Mouse (Mus musculus): ENCODE data around the gene Lrrc9.
A peak's percentile ranks its signal among the peaks of the same experiment; 100 is the strongest.

The Lrrc9 gene

DNA sequence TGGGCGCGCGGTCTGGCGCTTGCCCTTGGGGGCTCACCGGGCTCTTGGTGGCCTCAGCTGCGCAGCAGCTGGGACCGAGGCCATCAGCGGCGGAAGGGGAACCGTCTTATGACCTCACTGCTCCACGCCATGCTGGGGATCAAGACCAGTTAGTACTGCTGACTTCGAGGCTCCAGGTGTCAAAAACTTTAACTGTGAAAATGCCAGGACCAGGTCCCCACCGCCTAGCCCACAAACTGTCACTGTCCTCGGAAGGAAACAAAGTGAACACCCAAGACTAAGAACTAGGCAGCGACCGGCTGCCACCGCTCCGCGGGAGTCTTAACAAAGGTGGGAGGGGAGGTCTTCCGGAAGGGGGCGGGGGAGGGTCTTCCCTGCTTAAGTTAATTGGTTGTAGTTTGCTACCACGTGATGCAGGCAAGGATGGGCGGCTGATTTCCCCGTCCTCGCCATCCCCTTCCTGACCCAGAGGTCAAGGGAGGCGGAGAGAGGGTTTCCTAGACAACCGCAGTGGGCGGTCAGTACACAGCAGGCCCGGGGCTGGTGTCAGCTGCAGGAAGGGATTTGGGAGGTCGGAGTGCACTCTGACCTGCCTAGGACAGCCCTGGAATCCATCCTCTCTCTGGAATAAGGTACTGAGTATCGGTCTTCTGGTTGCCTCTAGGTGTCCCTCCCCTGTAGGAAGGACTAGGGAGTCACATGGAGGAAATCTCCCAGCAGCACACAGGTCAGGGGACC lies at the start of gene Lrrc9:
TSS of gene Lrrc9 (plus strand) at position 28 of the 738 bp plus-strand sequence.
- peak; percentile 98 for DNase-seq (ENCODE audit: low spot score)

DNA sequence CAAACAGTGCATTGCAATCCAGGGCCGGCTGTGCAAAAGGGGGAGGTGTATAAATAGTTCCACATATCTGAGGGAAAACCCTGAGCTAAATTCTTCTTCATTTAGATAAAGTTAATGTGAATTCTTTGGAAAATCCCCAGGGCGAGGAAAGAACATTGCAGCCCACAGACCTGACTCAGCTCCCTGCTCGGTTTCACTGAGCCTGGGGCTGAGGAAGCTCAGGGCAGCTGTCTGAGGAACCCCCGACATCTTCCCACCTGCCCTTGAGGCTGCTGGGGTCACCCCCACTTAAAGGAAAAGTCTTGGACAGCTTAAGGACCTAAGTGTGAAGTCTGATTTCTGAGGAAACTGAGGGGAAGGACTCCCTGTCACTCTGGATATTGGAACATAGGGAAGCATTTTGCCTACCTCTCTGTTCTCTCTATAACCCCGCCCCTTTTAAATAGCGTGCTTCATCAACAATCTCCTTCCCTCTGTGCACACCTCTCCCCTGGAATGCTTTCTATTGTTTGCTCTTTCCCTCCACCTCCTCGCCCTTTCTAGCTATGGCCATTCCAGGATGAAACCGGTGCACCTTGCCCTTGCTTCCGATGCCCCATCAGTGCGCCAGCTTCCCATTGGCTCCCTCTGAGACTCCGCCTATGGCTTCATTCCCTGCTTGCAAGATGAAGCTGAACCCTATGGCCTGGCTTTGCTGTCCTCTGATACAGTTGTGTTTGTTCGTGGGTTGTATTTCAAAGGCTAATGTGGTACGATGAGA lies 48.4 kb upstream of the Lrrc9 start:
- DNase-seq (ENCODE audit: low spot score), result no peak

- no peak for DNase-seq (ENCODE audit: low spot score)
Observed at GRCm38 (mm10) chr12:72405031-72405430, 36.6 kb upstream of the Lrrc9 start.

GRCm38 (mm10) chr12:72407146-72407545 lies 34.5 kb upstream of the Lrrc9 start:
- DNase-seq (ENCODE audit: low spot score), result peak; percentile 24

GRCm38 (mm10) chr12:72407721-72408110 lies 34.0 kb upstream of the Lrrc9 start:
- DNase-seq (ENCODE audit: low spot score), result peak; percentile 48

- DNase-seq (ENCODE audit: low spot score), result peak; percentile 70
Observed at GRCm38 (mm10) chr12:72408111-72408891, 33.4 kb upstream of the Lrrc9 start.

DNA sequence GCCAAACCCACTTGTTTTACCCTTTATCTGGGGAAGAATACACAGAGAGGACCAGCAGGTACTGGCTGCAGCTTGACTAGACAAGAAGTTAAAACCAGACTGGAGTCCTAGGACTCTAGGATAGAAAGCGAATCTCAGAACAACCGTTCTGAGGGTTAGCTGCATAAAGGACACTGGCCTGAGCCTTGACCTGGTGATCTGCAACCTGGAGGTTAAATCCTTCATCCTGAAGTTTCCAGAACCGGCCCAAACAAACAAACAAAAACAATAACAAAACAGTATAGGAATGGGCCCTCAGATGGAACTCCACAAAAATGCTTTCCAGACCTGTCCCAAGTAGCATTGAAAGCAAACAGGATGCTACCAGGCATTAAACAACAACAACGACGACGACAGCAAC lies 32.7 kb upstream of the Lrrc9 start, which contains the start of gene Rtn1:
TSS of gene Rtn1 (minus strand) at position 101 of the 400 bp plus-strand sequence.
- DNase-seq (ENCODE audit: low spot score), result no peak

- peak; percentile 71 for DNase-seq (ENCODE audit: low spot score)
Observed at GRCm38 (mm10) chr12:72417762-72418161, 23.9 kb upstream of the Lrrc9 start.

- peak; percentile 43 for DNase-seq (ENCODE audit: low spot score)
Observed at GRCm38 (mm10) chr12:72422681-72423080, 19.0 kb upstream of the Lrrc9 start.

GRCm38 (mm10) chr12:72427722-72428126 lies 13.9 kb upstream of the Lrrc9 start:
- DNase-seq (ENCODE audit: low spot score), result peak; percentile 82

- DNase-seq (ENCODE audit: low spot score), result no peak
Observed at GRCm38 (mm10) chr12:72432209-72432608, 9.5 kb upstream of the Lrrc9 start.

DNA sequence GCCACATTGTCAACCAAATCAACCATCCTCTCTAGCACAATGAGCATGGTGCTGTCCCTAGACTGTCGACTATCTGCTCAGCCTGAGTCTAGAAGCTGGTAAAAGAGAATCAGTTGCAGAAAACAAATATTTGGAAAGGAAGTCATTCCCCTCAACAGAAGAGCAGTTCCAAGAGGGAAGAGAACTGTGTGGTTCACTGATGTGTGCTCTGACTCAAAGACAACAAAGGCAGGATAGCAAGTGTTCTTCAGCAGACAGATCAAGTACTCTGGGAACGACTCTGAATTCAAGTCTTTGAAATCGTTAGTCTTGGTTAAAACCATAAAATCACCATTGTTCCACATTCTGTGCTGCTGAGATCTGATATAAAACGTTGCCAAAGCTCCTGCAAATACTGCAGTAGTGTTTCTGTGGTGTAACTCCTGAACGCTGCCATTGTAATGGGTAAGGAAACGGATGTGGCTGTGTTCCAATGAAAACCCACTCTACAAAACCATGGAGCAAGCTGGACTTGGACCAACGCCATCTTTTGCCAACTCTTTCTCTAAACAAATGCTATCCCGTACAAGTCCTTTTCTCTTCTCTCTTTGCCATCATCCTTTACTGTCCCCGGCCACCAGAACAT lies 8.3 kb upstream of the Lrrc9 start:
- no peak for DNase-seq (ENCODE audit: low spot score)

DNA sequence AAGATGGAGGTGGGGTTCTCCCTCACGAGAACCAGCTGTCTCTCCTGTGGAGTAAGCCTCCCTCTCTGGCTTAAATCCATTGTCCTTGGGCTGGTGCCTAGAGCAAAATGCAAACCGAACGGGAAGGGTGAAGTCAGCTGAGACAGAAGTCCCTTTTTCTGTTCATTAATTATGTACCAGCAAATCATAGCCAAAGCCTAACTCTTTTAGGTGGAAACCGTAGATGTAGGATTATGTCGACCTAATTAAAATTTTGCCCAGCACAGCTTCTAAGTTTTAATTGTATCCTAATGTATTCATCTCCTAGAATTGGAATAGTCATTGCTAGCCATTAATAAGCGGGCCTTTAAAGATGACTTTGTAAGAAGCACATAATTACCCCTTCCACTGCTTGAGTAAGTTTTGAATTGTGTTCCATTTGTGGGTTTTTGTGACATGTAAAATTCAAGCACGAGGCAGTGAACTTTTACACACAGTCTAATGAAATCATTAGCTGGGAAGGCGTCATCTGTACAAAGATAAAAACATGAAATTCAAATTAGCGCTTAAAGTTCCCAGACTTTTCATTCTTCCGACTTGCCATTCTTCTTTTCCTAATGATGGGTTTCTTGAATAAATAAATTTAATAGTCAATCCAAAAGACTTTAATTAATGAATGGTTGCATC lies 3.9 kb upstream of the Lrrc9 start:
- DNase-seq (ENCODE audit: low spot score), result no peak

DNA sequence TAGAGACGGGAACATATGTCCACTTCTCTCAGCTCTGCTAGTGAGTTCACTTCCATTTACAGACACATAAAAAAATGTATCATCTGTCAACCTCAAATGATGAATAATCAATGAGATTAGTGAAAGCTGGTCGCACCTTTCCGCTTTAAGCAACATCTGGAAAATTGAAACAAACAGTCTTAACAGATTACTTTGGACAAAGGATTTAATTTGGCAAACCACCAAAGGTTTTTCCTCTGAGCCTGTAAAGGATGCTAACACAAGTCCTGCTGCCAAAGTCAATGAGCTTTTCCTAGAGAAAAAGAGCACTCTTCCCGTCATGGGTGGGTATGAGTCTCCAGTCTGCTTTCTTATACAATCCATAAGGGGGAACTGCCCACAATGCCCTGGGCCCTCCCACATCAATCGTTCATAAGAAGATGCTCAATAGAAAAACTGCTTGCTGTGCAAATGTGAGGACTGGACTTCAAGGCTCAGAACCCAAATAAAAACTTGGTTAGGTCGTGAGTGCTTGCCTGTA lies 2.6 kb upstream of the Lrrc9 start:
- DNase-seq (ENCODE audit: low spot score), result no peak

DNA sequence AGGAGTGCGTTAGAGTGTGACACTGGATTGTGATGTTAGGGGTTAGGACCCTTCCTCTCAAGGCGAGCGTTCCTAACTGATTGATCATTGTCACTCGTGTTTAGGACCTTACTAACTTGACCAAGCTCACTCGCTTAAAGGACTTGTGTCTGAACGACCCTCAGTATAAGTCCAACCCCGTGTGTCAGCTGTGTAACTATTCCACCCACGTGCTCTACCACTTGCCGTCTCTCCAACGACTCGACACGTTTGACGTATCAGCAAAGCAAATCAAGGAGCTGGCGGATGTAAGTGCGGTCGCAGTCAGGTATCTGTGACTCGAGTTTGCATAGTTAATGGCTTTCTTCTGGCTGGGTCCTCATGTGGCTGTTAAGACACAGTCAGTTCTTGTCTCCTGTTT lies 12.3 kb downstream of the Lrrc9 start:
- DNase-seq (ENCODE audit: low spot score), result no peak

DNA sequence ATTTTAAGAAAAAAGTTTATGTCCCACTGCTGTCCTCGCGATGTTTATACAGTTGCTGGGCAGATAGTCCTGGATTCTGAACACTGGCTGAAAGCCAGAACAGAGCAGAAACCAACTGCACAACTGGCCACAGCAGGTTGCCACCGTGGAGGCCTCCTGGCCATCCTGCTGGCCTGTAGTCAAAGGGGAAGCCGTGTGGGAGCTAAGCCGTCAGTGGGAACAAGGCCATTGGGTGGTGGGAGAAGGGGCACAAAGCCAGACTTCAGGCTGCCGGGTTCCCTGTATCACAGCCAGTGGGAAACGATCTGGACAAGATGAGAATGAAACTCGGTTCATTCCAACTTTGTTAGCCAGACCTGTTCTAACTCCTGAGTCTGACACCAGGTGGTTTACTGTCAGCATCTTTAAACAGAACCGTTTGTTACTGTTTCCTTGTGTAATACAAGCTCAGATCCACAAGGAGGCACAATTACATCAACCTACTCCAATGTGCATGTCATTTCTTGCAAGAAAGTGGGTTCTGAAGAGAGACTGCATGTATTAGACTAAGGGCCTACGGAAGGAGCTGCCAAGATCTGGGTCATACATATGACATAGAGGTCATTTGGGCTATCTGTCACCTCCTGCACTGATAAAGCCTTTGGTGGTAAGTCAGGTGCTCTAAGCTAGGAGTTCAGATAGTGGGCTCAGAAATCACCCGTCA lies 19.7 kb downstream of the Lrrc9 start:
- peak; percentile 56 for DNase-seq (ENCODE audit: low spot score)

DNA sequence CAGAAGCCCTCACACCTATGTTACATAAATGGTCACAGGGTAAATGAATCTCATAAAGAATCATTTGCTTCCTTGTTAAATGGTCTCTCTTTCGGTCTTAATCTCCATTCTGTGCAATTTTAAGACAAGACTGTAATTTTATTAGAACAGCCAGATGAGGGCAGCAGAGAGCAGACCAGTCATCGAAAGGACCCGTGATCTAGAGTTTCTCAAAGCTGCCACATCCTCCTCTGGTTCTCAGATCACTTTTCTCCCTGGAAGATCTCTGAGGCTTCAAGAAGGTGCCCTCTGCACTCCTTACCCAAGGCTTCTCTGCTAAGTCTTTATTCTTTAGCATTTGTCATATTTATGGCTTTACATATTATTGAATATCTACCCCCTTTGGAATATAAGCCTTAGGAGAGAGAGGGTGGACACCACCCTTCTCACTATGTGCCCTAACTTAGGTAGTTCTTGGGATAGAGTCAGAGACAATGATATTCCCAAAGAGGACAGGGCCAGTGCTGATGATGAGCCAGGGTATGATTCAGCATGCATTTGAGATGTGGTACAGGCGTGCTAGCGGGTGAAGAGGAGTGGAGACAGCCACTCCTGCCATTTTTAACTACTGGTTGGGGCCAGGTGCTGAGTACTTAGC lies 20.3 kb downstream of the Lrrc9 start:
- DNase-seq (ENCODE audit: low spot score), result peak; percentile 89

- no peak for DNase-seq (ENCODE audit: low spot score)
Observed at GRCm38 (mm10) chr12:72465826-72466501, 24.3 kb downstream of the Lrrc9 start.

DNA sequence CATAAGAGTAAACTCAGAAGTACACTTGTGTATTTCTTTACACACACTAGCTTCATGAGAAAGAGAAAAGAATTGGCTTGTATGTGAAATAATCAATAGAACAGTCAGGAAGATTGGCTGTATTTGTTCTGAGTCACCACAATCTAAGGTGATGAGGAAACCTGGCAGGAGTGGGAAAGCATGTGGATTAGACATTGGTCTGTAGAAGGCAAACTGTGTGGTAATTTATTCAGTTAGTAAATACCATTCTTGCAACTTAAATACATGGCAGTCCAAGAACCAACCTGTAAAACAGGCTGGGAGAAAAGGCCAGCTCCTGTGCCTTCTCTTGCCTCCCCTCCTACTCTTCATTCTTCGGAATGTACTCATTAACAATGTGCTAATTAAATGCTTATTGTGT lies 25.6 kb downstream of the Lrrc9 start:
- no peak for DNase-seq (ENCODE audit: low spot score)

- DNase-seq (ENCODE audit: low spot score), result no peak
Observed at GRCm38 (mm10) chr12:72467789-72468188, 26.1 kb downstream of the Lrrc9 start.

All from embryo, embryonic 10.5 days (tissue).